Mouse (Mus musculus): ENCODE data around the gene Kif12. TPM values are rescaled to one million over a fixed set of nuclear protein-coding genes. Genes with fewer than 3 reads are reported as not detected.

Gene Kif12
- total RNA-seq, 2 experiments from 2014 or later = not detected

DNA sequence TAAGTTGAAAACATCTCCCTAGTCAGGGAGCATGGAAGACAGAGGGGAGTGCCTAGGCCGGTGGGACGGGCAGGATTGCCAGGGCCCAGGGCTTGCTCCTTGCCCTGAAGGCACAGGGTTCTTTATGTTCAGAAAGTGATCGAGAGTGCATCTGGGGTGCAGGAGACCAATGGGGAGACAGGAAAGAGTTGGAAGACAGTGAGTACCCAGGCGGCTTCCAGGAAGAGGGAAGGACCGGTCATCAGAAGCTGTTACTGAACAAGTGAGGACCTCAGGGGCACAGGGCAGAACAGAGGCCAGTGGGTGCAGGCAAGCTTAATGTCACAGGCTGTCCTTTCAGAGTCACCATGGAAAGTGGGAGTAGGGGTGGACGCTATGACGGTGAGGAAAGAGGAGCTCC is 13.7 kb downstream of the Kif12 start:
- no peak for DNase-seq

DNA sequence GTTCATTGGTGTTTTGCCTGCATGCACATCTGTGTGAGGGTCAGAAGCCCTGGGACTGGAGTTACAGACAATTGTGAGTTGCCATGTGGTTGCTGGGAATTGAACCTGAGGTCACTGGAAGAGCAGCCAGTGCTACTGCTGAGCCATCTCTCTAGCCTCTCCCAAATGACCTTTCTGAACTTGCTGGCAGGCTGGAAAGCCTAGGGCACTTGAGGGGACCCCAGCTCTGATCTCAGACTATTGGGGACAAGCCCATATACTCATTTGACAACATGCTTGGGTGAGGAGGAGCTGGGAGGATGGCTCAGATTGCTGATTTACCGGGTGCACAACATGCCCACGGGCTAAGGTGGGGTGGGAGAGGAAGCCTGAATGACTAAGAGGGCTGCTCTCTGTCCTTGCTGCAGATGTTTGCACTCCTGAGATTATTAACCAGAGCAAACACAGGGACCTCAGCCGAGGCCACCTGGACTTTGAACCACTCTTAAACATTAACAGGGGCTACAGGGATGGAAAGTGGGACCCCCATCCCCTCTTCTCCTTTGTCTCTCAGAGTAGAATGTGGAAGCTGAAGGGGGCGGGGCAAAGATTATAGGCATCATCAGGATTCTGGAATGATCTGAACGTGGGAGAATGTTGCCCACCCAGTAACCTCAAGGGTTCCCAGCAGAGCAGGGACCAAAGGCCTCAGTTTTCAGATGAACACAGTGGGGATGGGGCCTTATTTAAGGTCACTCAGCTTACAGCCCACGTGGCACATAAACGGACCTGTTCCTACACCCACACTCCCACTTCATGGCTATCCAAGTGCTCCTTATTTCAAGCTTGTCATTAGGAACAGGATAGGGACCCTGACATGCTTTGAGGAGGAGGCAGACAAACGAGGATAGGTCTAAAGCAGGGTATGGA is 15.0 kb downstream of the Kif12 start:
- no peak for DNase-seq

DNA sequence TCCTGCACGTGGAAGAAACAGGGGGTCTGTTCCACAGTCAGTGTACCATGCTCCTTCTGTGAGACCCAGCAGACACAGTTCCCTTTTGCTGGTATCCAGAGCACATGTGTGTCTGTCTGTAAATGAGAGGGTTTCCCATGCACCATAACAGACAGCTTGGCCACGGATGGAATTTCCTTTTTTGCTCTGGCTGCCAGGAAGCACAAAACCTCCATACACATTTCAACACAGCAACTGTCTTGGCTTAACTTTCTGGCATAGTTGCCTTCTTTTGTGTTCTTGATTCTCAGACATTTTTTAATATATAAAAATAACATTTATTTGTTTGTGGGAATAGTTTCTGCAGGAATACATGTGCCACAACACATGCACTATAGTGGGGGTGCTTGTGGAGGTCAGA is 16.3 kb downstream of the Kif12 start:
- no peak for DNase-seq

DNA sequence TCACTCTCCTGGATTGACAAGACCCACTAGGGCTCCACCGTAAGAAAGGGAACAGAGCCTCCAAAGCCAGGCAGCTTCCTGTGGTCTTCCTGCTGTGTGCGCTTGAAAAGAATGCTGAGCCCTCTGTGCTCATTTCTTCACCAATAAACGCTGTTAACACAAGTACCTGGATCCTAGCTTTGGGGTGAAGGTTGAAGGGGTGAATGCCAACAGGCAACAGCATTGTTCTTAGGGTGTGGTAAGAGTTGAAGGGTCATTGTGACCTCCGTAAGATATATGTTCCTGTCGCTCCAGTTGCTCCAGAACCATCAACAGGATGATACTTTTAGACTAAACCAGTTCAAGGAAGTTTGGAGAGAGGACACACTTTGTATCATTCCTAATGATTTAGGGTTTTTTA is 17.2 kb downstream of the Kif12 start, which contains the start of gene Ambp:
Gene Ambp, minus strand, starts transcription at position 101 of the 400 bp plus-strand sequence.
- DNase-seq = no peak

DNA sequence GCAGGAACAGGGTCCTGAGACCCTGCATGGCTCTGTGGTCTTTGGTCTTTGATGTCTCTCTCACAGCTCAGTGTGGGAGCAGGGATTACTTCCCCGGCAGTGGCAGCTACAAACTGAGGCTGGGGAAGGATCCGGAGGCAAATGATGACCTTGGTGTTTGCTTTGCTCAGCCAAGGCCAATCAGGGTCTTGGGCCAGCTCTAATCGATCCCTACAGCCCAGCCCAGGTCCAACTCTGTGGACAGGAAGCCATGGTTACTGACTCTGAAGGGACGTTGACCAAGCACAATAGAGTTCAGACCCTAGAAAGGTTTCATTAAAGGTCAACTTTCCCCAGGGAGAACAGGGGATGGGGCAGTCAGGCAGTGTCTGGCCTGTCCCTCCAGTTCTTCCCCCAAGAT is 17.9 kb downstream of the Kif12 start:
- DNase-seq = no peak

DNA sequence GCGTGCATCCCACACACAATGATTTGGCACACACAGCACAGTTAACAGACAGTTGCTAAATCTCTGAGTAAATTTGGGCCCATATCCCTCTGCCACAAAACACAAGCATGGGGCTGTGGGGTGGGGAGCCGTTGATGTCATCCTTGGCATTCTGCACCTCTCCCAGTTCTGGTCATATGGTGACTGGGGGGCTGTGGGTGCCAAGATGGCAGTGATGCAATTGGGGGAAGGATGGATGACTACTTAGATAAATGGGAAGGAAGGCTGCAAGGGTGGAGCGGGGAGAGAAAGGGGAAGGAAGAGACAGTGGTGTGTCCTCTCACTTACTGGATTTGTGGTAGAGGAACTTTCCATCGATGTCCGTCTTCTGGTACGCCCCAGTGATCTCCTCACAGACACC is 20.8 kb downstream of the Kif12 start:
- peak; percentile 10 to 21 for DNase-seq

- DNase-seq = no peak
Measured at GRCm38 (mm10) chr4:63147268-63147667, 24.7 kb downstream of the Kif12 start.

- DNase-seq = no peak
Measured at GRCm38 (mm10) chr4:63129891-63130624, 41.9 kb downstream of the Kif12 start.

DNA sequence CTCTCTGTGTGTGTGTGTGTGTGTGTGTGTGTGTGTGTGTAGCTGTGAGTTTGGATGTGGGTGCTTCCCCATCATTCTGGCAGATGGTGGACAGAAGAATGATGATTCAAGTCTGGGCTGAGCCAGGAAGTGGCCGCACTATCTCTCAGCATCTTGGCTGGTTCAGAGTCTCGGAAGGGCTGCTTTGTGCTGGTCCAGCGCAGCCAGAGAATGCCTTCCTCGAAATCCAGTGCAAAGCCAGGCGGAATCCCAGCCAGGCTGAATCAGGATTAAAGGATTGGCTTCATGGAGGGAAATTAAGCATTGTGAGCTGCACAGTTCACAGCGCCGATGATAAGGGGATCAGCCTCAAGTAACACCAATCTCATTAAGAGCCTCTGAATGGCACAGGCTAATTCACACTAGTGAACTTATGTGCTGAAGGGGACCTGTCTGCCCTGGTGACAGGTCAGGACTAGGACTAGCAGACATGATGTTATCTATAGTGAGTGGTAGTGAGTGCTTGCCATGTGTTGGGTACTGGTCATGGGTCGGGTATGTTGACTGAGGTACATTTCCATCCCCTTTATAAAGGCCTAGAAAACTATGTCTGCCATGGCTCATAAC is 47.0 kb downstream of the Kif12 start:
- DNase-seq = no peak

- peak; percentile 74 for DNase-seq
Measured at GRCm38 (mm10) chr4:63118639-63119437, 53.1 kb downstream of the Kif12 start.

Other genes starting within 250 kb of the Kif12 start
- 1 to 10 TPM; 2.7 to 2.9 TPM for gene Zfp618, start 206.6 kb downstream of the Kif12 start, total RNA-seq (2021)
- gene Ambp, start 17.3 kb downstream of the Kif12 start, total RNA-seq (2021) = not detected
- gene Col27a1, start 41.9 kb upstream of the Kif12 start, total RNA-seq (2021) = 1 to 10 TPM; 3.9 to 5.4 TPM
- not detected for gene Orm1, start 172.4 kb upstream of the Kif12 start, total RNA-seq (2021)
- gene Orm3, start 184.0 kb upstream of the Kif12 start, total RNA-seq (2021) = not detected
- not detected for gene Orm2, start 190.3 kb upstream of the Kif12 start, total RNA-seq (2021)
- 1 to 10 TPM; 2.8 to 3.0 TPM for gene Akna, start 231.2 kb upstream of the Kif12 start, total RNA-seq (2021)